In the genomic region with DNA sequence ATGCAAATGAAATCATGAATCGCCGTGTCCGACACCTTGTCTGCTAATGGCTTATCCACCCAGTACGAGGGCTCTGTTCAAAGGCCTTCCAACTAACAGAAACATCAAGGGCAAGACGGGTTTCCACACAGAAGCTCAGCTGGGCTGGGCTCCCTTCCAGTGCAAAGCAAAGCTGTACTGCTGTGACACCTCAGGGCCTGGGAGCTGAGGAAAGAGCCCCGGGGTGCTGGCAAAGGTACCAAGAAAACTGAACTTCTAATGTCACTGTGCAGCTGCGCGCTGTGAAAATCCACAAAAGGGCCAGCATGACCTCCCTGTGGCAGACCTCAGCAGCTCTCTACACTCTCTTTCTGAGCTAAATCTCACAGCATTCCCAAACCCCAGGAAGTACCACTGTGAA, we compare ENCODE assay signal across 30 mouse cellular contexts.
A peak's percentile ranks its signal among the peaks of the same experiment; 100 is the strongest.
DNase-seq lines count a peak whose midpoint lies in the region; ATAC-seq lines count a peak whose summit lies in the region.
"Had no signal": no experiment of that assay in that cellular context is flagged by ENCODE, and none has a peak within 500 bp of the region (broad histone marks: within the 10 kb centered on the region; RNA-seq: fewer than 3 reads in every experiment).

No protein-coding gene starts in this region.

- H3K4me3 ChIP-seq in midbrain, embryonic 13.5 days (replicated peaks): no peak overlapping the region
- no peak overlapping the region for H3K4me3 ChIP-seq in midbrain, embryonic 16.5 days (ENCODE audit: low read depth, low read length)
- H3K4me3 ChIP-seq: embryonic facial prominence, embryonic 10.5 days; embryonic facial prominence, embryonic 15.5 days; hindbrain, embryonic 10.5 days; intestine, embryonic 15.5 days; limb, embryonic 13.5 days; lung, embryonic 15.5 days had no signal

- WGBS in midbrain, embryonic 13.5 days: 15% methylated on average over 8 of the region's 8 CpGs
- 12% methylated on average over 8 of the region's 8 CpGs for WGBS in midbrain, embryonic 16.5 days

- H3K4me1 ChIP-seq in midbrain, embryonic 13.5 days (replicated peaks): peaks cover 13% of the 10 kb centered on the region
- H3K4me1 ChIP-seq in midbrain, embryonic 16.5 days (ENCODE audit: control insufficient read depth, insufficient read depth, low read length): no peaks in the 10 kb centered on the region; the same call in 1 of the 2 replicates
- H3K4me1 ChIP-seq: intestine, embryonic 15.5 days; limb, embryonic 13.5 days; lung, embryonic 15.5 days had no signal

- DNase-seq in cerebellum, postnatal 10 days: peak; percentile 28 to 53
- DNase-seq in cerebellum, adult 18-20 months: no peak
- peak; percentile 79 for DNase-seq in heart, adult 11 months
- DNase-seq in heart, adult 8-10 months (ENCODE audit: low spot score): no peak
- DNase-seq in ZHBTc4 (ENCODE audit: low read depth, low spot score): peak; percentile 26
- no peak for DNase-seq in kidney, postnatal 14 days
- DNase-seq: adrenal gland, adult 8-10 months; cerebellum, adult 11-12 months; cerebellum, postnatal 14 days; gastrocnemius, postnatal 25 days; heart, adult 18-20 months; heart, postnatal 14 days; kidney, adult 2 months; right cerebral cortex, adult 18-20 months; right cerebral cortex, postnatal 4 days; thymus, adult 2 months; thymus, postnatal 36 days had no signal

- H3K27ac ChIP-seq in midbrain, embryonic 13.5 days: no peak overlapping the region
- H3K27ac ChIP-seq in midbrain, embryonic 16.5 days (ENCODE audit: low read length): no peak overlapping the region
- H3K27ac ChIP-seq: embryonic facial prominence, embryonic 10.5 days; embryonic facial prominence, embryonic 15.5 days; hindbrain, embryonic 10.5 days; hindbrain, postnatal 0 days; intestine, embryonic 15.5 days; kidney, postnatal 0 days; limb, embryonic 13.5 days; lung, embryonic 15.5 days had no signal

- H3K9ac ChIP-seq in midbrain, embryonic 13.5 days (replicated peaks): no peak overlapping the region
- H3K9ac ChIP-seq in midbrain, embryonic 16.5 days (ENCODE audit: low read depth, low read length): no peak overlapping the region
- H3K9ac ChIP-seq: embryonic facial prominence, embryonic 15.5 days; intestine, embryonic 15.5 days; limb, embryonic 13.5 days; lung, embryonic 15.5 days had no signal

- H3K27me3 ChIP-seq in midbrain, embryonic 13.5 days: no peaks in the 10 kb centered on the region
- no peaks in the 10 kb centered on the region for H3K27me3 ChIP-seq in midbrain, embryonic 16.5 days (ENCODE audit: control insufficient read depth, insufficient read depth, low read depth, low read length)
- H3K27me3 ChIP-seq: embryonic facial prominence, embryonic 15.5 days; intestine, embryonic 15.5 days; limb, embryonic 13.5 days; lung, embryonic 15.5 days had no signal

- H3K9me3 ChIP-seq in midbrain, embryonic 13.5 days: no peaks in the 10 kb centered on the region
- H3K9me3 ChIP-seq in midbrain, embryonic 16.5 days (replicated peaks; ENCODE audit: control insufficient read depth, low read length, poor library complexity, severe bottlenecking): no peaks in the 10 kb centered on the region
- H3K9me3 ChIP-seq: embryonic facial prominence, embryonic 10.5 days; embryonic facial prominence, embryonic 15.5 days; hindbrain, embryonic 10.5 days; intestine, embryonic 15.5 days; limb, embryonic 13.5 days; lung, embryonic 15.5 days had no signal

- H3K4me2 ChIP-seq in midbrain, embryonic 13.5 days (replicated peaks): no peak overlapping the region
- H3K4me2 ChIP-seq in midbrain, embryonic 16.5 days (ENCODE audit: low read length): no peak overlapping the region
- H3K4me2 ChIP-seq: embryonic facial prominence, embryonic 15.5 days; intestine, embryonic 15.5 days; limb, embryonic 13.5 days; liver, embryonic 11.5 days; lung, embryonic 15.5 days; midbrain, embryonic 11.5 days had no signal

- H3K36me3 ChIP-seq in midbrain, embryonic 13.5 days: no peaks in the 10 kb centered on the region
- no peaks in the 10 kb centered on the region for H3K36me3 ChIP-seq in midbrain, embryonic 16.5 days (ENCODE audit: control insufficient read depth, insufficient read depth, low read length)
- H3K36me3 ChIP-seq: embryonic facial prominence, embryonic 10.5 days; embryonic facial prominence, embryonic 15.5 days; hindbrain, embryonic 10.5 days; intestine, embryonic 15.5 days; limb, embryonic 13.5 days; lung, embryonic 15.5 days had no signal

- ATAC-seq in midbrain, embryonic 13.5 days: 0 out of 2 replicates have a peak, but pooled peaks have one; percentile 43
- no peak for ATAC-seq in midbrain, embryonic 16.5 days
- ATAC-seq: activated CD4-positive, CD25-positive, alpha-beta regulatory T cell, adult 4 months; hindbrain, postnatal 0 days; intestine, embryonic 15.5 days had no signal

Comparison
In these comparisons a context has a peak if more than half of its experiments do, and no peak if none do; other contexts are left out.
1. DNase-seq: peak in cerebellum, postnatal 10 days (2 of 2), heart, adult 11 months (single experiment) and ZHBTc4 (single experiment); none in cerebellum, adult 18-20 months (0 of 2), heart, adult 8-10 months (single experiment) and kidney, postnatal 14 days (single experiment).